Mouse (Mus musculus) cerebellum, postnatal 10 days (tissue): Measurements from ENCODE around the gene Atp9a.

Experiments
- DNase-seq, 2 experiments: peaks; one replicate each; pipeline ENCODE4 v3.0.0; 2021; ENCODE audit warnings: mixed read lengths in 2 of 2

Atp9a gene

GRCm38 (mm10) chr2:168634881-168635280 lies 107.3 kb downstream of the Atp9a start:
- DNase-seq, result no peak

DNA sequence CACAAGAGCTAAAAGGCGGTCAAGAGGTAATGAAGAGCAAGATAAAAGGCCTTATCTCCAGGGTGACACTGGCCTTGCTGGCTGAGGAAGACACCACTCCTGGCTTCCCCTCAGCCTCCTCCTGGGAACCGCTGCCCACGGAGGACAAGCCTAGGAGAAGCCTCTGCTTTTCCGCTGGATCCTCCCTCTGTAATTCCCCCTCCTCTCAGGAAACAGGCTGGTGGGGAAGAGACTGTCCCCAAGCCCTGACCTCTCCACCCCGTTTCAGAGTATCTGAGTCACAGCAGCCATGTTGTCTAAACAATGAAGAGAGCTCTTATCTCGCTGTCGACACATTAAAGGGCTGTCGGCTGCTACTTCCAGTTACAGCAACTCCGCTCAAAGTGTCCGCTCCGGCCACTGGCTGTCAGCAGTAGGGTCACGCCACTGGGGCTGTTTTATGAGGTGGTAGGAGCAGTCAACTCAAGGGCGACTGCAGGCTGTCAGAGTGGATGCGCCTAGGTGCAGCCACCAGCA lies 108.8 kb downstream of the Atp9a start:
- DNase-seq, result no peak

DNA sequence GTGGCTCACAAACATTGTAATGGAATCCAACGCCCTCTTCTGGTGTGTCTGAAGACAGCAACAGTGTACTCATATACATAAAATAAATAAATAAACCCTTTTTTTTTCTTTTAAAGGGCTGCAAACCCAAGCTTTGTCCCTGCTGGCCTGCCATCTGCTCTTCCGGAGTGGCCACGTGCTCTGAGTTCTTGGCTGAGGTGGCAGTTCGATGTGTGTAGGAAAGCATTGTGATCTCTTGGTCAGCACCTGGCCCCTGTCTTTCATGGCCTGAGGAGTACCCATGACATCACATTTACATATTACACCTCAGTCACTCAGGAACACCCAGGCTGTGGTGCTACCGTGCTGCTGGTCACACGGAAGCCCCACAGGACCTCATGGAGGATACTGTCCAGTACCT lies 109.7 kb downstream of the Atp9a start:
- DNase-seq, result no peak

DNA sequence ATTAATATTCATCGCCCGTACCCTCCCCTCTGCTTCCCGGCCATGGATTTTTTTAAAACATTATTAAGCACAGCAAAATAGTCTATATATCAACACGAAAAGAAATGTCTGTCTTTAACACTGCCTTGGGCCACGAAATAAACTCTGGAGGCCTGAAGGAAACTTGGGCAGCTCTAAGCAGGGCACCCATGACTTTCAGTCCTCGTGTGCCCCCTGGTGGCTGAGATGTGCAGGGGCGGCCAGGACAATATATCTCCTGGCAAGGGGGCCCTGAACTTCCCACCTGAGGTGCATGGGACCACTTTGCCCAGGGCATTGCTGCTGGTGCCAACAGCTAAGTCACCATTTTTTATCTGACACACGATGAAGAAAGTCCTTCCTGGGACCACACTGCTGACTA lies 113.4 kb downstream of the Atp9a start:
- DNase-seq, result peak; percentile 91 to 94

GRCm38 (mm10) chr2:168627829-168628770 lies 114.1 kb downstream of the Atp9a start:
- DNase-seq, result peak in 1 of 2 experiments; percentile 31

DNA sequence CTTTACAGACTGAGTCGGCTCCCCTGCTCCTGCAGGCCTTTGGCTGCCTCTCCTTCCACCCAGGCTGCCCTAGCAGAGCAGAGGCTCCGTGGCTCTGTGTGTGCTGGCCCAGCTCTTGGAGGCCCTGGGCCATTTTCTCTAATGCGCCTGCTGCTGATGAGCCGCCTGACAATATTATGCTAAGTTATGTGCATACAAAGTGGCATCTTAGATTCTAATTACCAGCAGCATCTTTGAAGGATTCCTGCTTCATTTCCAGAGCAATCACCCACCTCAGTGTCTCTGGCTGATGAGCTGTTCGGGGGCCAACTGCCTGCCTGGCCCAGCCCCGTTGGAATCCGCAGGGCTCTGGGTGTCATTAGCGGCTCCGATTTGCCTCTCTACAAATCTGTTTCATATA lies 115.8 kb downstream of the Atp9a start:
- peak in 1 of 2 experiments; percentile 35 for DNase-seq

DNA sequence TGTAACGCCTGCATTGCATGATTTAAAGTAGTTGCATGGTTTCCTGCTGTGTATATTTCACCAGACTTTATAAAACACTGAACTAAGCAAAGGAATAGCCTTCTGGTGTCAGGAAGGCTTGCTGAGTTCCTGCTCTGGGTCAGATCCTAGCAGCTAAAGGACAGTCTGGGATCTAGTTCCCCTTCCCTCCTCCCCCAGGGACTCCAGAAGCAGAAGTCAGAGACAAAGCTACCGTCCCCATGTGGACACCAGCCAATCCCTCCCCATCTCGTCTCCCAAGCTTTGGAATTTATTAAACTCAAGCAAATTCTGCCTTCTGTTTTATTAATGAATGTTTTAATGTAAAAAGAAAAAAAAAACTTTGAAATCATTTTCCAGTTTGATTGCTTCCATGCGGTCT lies 117.1 kb downstream of the Atp9a start:
- DNase-seq, result no peak

GRCm38 (mm10) chr2:168621111-168621802 lies 121.0 kb downstream of the Atp9a start:
- DNase-seq, result peak; percentile 63 to 70

DNA sequence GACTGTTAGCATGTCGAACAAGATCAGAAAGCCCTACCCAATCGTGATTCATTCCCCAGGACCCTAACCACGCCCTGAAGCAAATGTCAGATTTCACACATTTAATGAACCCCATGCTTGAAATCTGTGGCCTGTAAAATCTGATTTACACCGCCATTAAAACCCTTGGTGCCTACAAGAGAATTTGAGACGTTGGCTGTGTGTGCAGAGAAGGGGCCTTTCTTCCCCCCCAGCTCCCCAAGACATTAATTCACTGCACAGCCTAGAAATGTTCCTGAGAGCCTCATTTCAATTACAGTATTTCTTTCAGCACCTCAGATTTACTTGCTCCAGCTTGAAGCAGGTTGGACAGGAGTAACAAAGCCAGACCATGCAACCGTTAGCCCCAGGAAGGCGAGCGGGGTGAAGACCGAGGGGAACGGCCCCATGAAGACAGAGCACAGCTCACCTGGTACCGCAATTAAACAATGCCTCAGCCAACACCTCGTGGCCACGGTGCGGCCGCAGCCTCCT lies 123.9 kb downstream of the Atp9a start:
- no peak for DNase-seq

- DNase-seq, result peak; percentile 53 to 58
Measured at GRCm38 (mm10) chr2:168615160-168615559, 127.0 kb downstream of the Atp9a start.

DNA sequence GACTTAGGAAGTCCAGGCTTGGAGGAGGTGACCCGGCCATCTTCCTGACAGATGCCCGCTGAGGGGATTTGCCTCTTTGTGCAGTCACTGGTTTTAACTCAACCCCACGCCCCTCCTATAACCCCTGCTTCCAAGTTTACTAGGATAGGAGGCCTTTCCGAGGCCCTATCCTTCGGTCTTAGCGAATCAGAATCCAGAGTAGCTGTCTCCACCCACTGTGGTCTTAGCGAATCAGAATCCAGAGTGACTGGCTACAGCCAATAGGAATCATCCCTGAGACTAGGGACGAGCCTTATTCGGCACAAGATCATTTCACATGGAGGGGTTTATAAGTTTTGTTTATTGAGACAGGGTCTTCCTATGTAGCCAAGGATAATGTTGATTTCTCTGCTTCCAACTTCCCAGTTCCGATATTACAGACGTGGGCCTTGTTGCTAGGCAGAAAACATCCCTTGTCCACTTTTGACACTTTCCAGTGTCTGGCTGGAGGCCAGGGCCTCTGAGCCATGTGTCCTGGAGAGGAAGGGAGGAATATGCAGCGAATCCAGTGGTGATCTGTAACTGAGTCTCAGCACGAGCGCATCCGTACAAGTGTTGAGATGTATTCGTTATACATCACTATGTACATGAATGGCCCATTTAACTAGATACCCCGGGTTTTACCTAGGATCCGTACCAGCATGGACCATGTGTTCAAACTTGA lies 127.9 kb downstream of the Atp9a start:
- peak; percentile 48 to 53 for DNase-seq

DNA sequence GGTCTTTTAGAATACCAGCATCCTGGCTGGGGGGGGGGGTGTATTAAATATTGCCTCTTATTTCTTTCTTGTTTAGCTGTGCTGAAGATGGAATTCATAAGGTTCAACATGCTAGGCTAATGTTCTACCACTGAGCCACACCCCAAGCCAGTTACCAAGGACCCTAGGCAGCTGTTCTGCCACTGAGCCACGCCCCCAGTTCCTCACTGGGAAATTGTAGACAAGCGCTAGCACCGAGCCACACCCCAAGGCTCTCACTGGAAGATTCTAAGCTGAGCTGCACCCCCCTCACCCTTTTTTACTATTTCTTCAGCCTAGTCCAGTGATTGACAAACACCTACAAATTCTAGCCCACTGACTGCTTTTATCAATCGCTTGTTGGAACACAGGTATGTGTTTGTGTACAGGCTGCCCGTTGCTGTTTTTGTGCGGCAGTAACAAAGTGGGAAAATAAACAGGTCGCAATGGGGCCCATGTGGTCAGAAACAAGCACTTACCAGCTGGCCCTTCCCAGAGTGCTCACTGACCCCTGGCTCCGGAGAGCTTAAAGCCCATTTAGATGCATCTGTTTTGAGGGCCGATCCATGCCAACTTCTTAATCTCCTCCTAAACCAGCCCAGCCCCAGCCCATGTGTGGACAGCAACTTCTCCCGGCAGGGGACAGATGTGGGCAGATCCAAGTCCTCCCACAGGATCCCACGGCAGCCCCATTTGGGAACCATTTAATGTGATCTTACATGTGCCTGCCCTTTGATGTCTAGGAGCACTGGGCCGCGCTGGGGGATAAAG lies 128.9 kb downstream of the Atp9a start:
- peak in 1 of 2 experiments; percentile 49 for DNase-seq

DNA sequence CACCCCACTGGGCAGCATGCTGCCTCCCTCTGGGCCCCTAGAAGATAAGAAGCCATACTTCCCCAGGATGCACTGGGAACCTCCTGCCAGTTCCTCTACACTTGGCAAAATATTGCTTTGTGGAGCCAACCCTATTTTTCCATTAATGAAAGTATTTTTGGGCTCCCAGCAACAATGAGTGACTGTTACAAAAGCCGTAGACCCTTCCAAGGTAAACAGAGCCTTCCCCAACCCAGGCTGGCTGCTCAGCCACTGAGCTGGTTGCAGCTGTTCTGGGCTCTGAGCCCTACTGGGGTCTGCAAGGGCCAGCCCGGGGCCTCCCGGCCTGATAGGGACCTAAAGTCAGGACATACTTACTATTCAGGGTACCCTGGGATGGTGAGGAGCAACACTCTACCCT lies 131.3 kb downstream of the Atp9a start:
- no peak for DNase-seq

DNA sequence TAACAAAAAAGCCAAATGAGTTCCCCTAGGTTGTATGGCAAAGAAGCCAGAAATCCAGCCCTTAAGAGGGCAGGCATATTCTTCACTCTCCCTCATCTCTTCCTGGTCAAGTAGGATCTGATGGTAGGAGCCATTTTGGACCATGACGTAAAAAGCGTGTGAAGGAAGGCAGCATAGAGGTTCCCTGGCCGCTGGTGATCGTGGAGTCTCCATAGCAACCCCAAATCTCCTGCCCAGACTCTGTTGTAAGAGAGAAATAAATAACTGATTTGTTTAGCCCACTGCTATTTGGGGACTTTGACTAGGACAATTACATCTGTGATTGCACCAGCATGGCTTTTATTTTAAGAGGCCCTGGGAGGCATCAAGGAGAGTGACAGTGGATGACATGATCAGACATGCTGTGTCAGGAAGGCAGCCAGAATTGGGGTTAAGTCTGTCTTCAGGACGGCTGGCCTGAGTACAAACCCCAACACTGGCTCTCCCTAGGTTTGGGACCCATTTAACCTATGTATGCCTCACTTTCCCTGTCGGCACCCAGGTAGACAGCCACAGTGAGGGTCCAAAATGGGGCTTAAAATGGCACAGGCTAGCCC lies 132.5 kb downstream of the Atp9a start:
- no peak for DNase-seq

- peak in 1 of 2 experiments; percentile 10 for DNase-seq
Measured at GRCm38 (mm10) chr2:168608125-168608564, 134.1 kb downstream of the Atp9a start.

- no peak for DNase-seq
Measured at GRCm38 (mm10) chr2:168604655-168605070, 137.5 kb downstream of the Atp9a start.

GRCm38 (mm10) chr2:168602387-168602741 lies 139.8 kb downstream of the Atp9a start:
- no peak for DNase-seq

DNA sequence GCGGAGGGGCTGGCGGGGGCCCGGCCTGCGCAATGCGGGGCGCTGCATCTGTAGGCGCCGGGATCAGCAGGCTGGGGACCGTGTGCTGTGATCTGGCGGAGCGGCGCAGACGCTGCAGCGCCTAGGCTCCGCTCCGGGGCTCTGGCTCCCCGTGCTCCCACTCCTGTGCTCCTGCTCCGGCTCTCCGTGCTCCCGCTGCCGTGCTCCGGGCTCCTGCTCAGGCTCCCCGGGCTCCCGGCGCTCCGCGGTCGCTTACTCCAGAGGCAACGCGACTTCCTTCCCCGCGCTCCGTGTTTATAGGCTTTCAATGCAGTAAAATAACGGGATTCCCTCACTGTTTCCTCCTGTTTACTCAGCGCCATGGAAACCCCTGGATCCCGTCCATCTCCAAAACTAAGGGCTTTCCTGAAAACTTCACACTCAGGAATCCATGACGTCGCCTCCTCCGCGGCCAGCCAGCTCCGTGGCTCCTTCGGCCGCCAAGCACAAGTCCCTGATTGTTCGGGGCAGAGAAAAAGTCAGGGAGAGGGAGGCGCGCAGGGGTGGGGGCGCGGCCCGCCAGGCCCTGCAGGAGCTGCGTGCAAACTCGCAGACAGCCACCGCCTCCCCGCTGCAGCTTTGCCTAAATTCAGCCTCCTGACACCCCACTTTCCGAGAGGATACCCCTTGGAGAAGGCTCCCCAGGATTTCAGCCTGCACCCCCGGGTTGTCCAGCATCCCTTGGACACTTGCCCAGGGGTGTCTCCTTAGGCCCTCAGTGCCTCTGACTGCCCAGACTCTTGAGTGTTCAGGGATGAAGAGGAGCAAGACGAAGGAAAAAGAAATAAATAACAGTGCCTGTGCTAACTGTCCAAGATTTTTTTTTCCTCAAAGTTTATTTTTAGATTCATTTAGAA lies 140.5 kb downstream of the Atp9a start, which contains the start of gene Nfatc2:
Nfatc2 (minus strand) TSS at position 167 of the 896 bp plus-strand sequence.
- DNase-seq, result peak; percentile 74 to 76

GRCm38 (mm10) chr2:168600750-168601490 lies 141.3 kb downstream of the Atp9a start:
- DNase-seq, result peak; percentile 47 to 50
